Mouse (Mus musculus) stomach, postnatal 0 days (tissue): ENCODE measurements around the gene Cfc1. TPM values are rescaled to one million over a fixed set of nuclear protein-coding genes. Genes with fewer than 3 reads are reported as not detected.
A peak's percentile ranks its signal among the peaks of the same experiment; 100 is the strongest.

ENCODE experiments used
- ATAC-seq: fragments of 200-750 bp; cut with Nextera tagmentation; 2 replicates; pipeline ENCODE4 v1.8.0; 2017; ENCODE audit not compliant: low FRiP score, low TSS enrichment
- DNase-seq: peaks from one replicate; pipeline ENCODE4 v3.0.0-alpha.2; 2016; ENCODE audit warnings: low spot score
- H3K27ac ChIP-seq: fragments of 300-500 bp; sonication (generic); replicated peaks from 2 replicates; pipeline ENCODE4 v1.5.1; 2014; ENCODE audit warnings: mild to moderate bottlenecking, control low read depth
- H3K27me3 ChIP-seq: fragments of 300-500 bp; sonication (generic); 2 replicates; pipeline ENCODE4 v1.6.1; 2014; ENCODE audit warnings: low read length; ENCODE audit not compliant: control insufficient read depth, insufficient read depth
- H3K36me3 ChIP-seq: fragments of 300-500 bp; sonication (generic); 2 replicates; pipeline ENCODE4 v1.6.1; 2014; ENCODE audit warnings: low read length, mixed read lengths; ENCODE audit not compliant: control insufficient read depth, insufficient read depth
- H3K4me1 ChIP-seq: fragments of 300-500 bp; sonication (generic); replicated peaks from 2 replicates; pipeline ENCODE4 v1.6.1; 2014; ENCODE audit warnings: antibody characterized with exemption; ENCODE audit not compliant: control insufficient read depth, insufficient read depth
- H3K4me2 ChIP-seq: fragments of 300-500 bp; sonication (generic); replicated peaks from 2 replicates; pipeline ENCODE4 v1.6.1; 2014; ENCODE audit warnings: low read depth, mild to moderate bottlenecking, control low read depth, moderate library complexity
- H3K4me3 ChIP-seq: fragments of 300-500 bp; sonication (generic); 2 replicates; pipeline ENCODE4 v1.5.1; 2014; ENCODE audit warnings: low read depth, low read length, control low read depth
- H3K9ac ChIP-seq: fragments of 300-500 bp; sonication (generic); 2 replicates; pipeline ENCODE4 v1.6.1; 2014; ENCODE audit warnings: mild to moderate bottlenecking, low read length, control low read depth, mixed read lengths
- H3K9me3 ChIP-seq: fragments of 300-500 bp; sonication (generic); 2 replicates; pipeline ENCODE4 v1.6.1; 2016; ENCODE audit warnings: low read length; ENCODE audit not compliant: control insufficient read depth
- CTCF ChIP-seq: IDR thresholded peaks from 2 replicates; pipeline ENCODE4 v1.5.1; 2016; ENCODE audit warnings: antibody characterized with exemption, low read depth, mild to moderate bottlenecking, moderate library complexity
- EP300 ChIP-seq: optimal IDR thresholded peaks from 2 replicates; pipeline ENCODE3; 2016; ENCODE audit warnings: antibody characterized with exemption
- WGBS: fragments of 180-500 bp; shearing (Covaris S2); extraction: QIAGEN DNeasy Blood & Tissue Kit; methylation state at CpG from one replicate; pipeline ENCODE4 v1.1.7; 2014; 5-methylcytosine and 5-hydroxymethylcytosine counted together
- polyA plus RNA-seq: library from polyadenylated mRNA; unstranded; fragments of >200 nt; fragmentation: Nextera tagmentation; extraction: Ambion mirVana; gene quantifications from 2 replicates; pipeline ENCODE4 v1.2.1, GENCODE M21; 2015

Gene Cfc1
- polyA plus RNA-seq, 1 experiment from 2014 or later, result 1.6 TPM

DNA sequence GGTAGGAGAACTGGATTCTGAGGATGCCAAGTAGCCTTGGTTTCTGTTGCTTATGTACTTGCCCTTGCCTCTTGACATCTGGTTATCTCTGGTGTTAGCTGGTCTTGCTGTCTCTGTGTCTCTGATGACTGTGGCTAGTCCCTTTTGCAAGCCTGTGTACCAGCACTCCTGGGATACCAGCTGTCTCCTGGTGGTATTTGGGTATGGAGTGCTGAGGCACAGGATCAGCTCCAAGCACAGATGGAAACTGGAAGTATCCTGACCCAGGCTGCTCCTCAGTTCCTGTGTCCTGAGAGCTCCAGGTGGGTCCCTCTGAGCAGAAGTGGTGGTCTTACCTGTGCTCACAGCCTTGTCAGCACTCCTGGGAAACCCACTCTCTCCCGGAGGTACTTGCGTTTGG is 32.7 kb downstream of the Cfc1 start:
- no peaks in the 10 kb centered on the region for H3K27me3 ChIP-seq
- TF ChIP-seq EP300, result no peak
- TF ChIP-seq CTCF, result no peak
- no peak overlapping the region for H3K4me2 ChIP-seq
- ATAC-seq (no peak), DNase-seq (no peak)
- no peak overlapping the region for H3K4me3 ChIP-seq
- H3K36me3 ChIP-seq, result no peaks in the 10 kb centered on the region
- no peaks in the 10 kb centered on the region for H3K9me3 ChIP-seq
- 98% methylated on average over 2 of the region's 2 CpGs for WGBS
- H3K4me1 ChIP-seq, result no peaks in the 10 kb centered on the region
- no peak overlapping the region for H3K9ac ChIP-seq
- H3K27ac ChIP-seq, result no peak overlapping the region

DNA sequence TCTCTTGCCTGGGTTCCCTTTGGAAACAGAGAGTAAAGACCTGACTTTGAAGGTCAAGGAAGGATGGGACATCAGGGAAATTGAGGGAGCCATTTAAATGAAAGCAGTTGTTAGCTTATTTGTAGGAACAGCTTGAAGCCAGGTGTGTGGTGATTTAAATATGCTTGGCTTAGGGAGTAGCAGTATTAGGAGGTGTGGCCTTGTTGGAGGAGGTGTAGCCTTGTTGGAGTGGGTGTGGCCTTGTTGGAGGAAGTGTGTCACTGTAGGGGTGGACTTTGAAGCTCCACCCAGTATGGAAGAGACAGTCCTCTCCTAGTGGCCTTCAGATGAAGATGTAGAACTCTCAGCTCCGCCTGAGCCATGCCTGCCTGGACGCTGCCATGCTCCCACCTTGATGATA is 34.4 kb downstream of the Cfc1 start:
- H3K9ac ChIP-seq, result no peak overlapping the region

DNA sequence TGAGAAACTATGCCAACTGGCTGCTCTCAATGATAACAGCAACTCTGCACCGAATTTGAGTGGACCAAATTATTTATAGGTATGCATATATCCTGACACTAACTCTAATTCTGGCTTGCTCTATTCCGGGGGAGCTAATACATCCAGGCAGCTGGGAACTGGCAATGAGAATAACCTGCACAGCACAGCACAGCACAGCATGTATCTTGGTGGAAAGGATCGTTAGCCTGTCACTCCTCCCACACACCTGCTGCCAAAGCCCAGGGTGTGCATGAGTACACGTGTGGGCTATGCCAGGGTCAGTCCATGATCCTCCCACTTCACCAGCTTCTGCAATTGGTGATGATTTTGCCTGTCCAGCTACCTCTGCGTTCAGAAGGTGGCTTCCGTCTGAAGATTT is 36.0 kb downstream of the Cfc1 start:
- Histone ChIP-seq H3K4me2 (no peak overlapping the region), H3K27me3 (no peaks in the 10 kb centered on the region), H3K4me1 (no peaks in the 10 kb centered on the region), H3K27ac (no peak overlapping the region), H3K9me3 (no peaks in the 10 kb centered on the region), H3K9ac (no peak overlapping the region), H3K4me3 (no peak overlapping the region), H3K36me3 (no peaks in the 10 kb centered on the region)
- DNase-seq (no peak), ATAC-seq (no peak)
- 78% methylated on average over 6 of the region's 6 CpGs for WGBS
- TF ChIP-seq CTCF (no peak), EP300 (no peak)

More for the DNA sequence above, 34.4 kb downstream of the Cfc1 start:
- H3K4me3 ChIP-seq, result no peak overlapping the region
- DNase-seq (no peak), ATAC-seq (no peak)
- no peak for TF ChIP-seq EP300
- TF ChIP-seq CTCF, result no peak
- no peaks in the 10 kb centered on the region for H3K9me3 ChIP-seq
- H3K4me2 ChIP-seq, result no peak overlapping the region
- H3K36me3 ChIP-seq, result no peaks in the 10 kb centered on the region
- H3K27ac ChIP-seq, result no peak overlapping the region
- 100% methylated on average over 2 of the region's 2 CpGs for WGBS
- H3K27me3 ChIP-seq, result no peaks in the 10 kb centered on the region
- H3K4me1 ChIP-seq, result no peaks in the 10 kb centered on the region

DNA sequence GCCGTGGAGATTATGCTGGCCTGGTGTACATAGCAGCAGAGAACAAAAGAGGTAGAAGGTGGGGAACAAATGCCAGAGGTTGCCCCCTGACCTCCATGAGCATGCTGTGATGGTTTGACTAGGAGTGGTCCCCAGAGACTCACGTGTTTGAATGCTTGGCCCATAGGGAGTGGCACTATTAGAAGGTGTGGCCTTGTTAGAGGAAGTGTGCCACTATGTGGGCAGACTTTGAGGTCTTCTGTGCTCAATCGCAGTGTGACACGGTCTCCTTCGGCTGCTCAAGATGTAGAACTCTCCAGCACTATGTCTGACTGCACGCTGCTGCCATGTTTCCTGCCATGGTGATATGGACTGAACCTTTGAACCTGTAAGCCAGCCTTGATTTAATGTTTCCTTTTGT is 37.8 kb downstream of the Cfc1 start:
- no peaks in the 10 kb centered on the region for H3K27me3 ChIP-seq
- H3K4me2 ChIP-seq, result no peak overlapping the region
- 68% methylated on average over 6 of the region's 6 CpGs for WGBS
- no peak overlapping the region for H3K4me3 ChIP-seq
- no peaks in the 10 kb centered on the region for H3K36me3 ChIP-seq
- ATAC-seq (no peak), DNase-seq (no peak)
- H3K9me3 ChIP-seq, result no peaks in the 10 kb centered on the region
- TF ChIP-seq EP300 (no peak), CTCF (no peak)
- no peak overlapping the region for H3K9ac ChIP-seq
- no peaks in the 10 kb centered on the region for H3K4me1 ChIP-seq
- no peak overlapping the region for H3K27ac ChIP-seq

DNA sequence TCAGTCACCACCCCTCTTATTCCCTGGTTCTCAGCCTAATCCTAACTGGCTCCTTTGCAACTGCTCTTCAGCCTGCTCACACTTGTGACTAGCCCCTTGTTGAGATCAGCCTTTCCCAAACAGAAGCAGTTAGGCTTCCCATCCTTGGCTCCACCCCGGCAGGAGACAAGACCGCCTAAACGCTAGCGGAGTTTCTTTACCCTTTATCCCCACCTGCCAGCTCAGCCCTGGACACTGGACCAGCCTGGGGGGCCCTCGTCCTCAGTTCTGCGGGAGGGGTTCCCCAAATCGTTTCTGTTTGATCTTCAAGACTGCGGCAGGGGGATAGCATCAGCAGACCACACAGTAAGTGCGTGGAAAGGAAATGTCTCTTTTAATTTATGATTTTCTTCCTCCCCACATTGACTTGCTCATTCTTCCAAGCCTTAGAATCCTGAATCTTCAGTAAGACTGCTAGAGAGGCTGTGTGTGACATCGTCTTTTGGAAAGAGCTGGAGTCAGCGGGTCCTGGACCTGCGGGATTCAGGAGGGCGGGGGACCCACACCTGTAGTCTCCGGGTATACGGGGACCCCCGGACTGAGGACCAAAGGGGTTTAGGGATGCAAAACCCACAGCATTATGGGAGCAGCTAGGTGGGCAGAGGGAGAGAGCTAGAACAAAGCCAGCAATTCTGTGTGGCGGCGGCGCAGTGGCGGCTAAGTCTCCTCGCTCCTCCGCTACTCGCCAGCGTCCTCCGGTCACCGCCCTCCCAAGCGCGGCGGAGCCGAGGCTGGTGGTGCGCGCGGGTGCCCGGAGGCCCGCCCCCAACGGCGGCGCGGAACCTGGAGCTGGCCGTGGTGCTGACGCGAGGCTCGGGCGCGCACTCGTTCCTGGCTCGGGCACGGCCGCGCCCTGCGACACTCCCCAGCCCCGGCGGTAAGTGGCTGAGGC is 43.7 kb downstream of the Cfc1 start, which contains the start of gene Amer3:
Gene Amer3 (plus strand): TSS at position 807 of the 931 bp plus-strand sequence.
- under 1% methylated on average over 52 of the region's 53 CpGs for WGBS
- Histone ChIP-seq H3K4me3 (peak within 1 kb of the TSS; percentile 20; the same call in 1 of the 2 replicates), H3K9ac (no peak within 1 kb of the TSS), H3K9me3 (no peaks in the 10 kb centered on the region), H3K27me3 (no peaks in the 10 kb centered on the region), H3K27ac (no peak within 1 kb of the TSS), H3K36me3 (no peaks in the 10 kb centered on the region), H3K4me1 (0 out of 2 replicates have a peak, but pooled peaks cover 2% of the 10 kb centered on the region), H3K4me2 (peak within 1 kb of the TSS; percentile 50)
- DNase-seq (peak; percentile 92), ATAC-seq (peak; percentile 93)
- TF ChIP-seq CTCF (no peak), EP300 (no peak)

- ATAC-seq (0 out of 2 replicates have a peak, but pooled peaks have one; percentile 10), DNase-seq (no peak)
- Histone ChIP-seq H3K27ac (no peak overlapping the region), H3K4me1 (0 out of 2 replicates have a peak, but pooled peaks cover 2% of the 10 kb centered on the region), H3K9ac (no peak overlapping the region), H3K36me3 (no peaks in the 10 kb centered on the region), H3K4me2 (peak overlapping the region; percentile 50), H3K4me3 (no peak overlapping the region), H3K27me3 (no peaks in the 10 kb centered on the region), H3K9me3 (no peaks in the 10 kb centered on the region)
- no peak for TF ChIP-seq EP300
- no peak for TF ChIP-seq CTCF
- 2% methylated on average over 18 of the region's 18 CpGs for WGBS
These were observed 44.4 kb downstream of the Cfc1 start for GRCm38 (mm10) chr1:34579782-34580356.
